Mouse (Mus musculus): ENCODE results near the gene Zfp988. TPM values are rescaled to one million over a fixed set of nuclear protein-coding genes. Genes with fewer than 3 reads are reported as not detected.
"Not testable (repeated sequence)": the region's sequence is repeated elsewhere in the genome, so short reads cannot be mapped to it uniquely, and the experiment has no call there.

The Zfp988 gene
- polyA plus RNA-seq, 1 experiment from 2014 or later: not detected

- not testable (repeated sequence) for H3K9ac ChIP-seq (replicated peaks); H3K27ac ChIP-seq (replicated peaks); H3K27me3 ChIP-seq; H3K4me1 ChIP-seq; H3K36me3 ChIP-seq; ATAC-seq (ENCODE audit: low FRiP score, low read depth); H3K4me2 ChIP-seq (replicated peaks); H3K4me3 ChIP-seq
- 69% methylated on average over 4 of the region's 4 CpGs for WGBS
- peaks cover 64% of the 10 kb centered on the region for H3K9me3 ChIP-seq
Measured at GRCm38 (mm10) chr4:147347300-147347699, 41.8 kb downstream of the Zfp988 start.

DNA sequence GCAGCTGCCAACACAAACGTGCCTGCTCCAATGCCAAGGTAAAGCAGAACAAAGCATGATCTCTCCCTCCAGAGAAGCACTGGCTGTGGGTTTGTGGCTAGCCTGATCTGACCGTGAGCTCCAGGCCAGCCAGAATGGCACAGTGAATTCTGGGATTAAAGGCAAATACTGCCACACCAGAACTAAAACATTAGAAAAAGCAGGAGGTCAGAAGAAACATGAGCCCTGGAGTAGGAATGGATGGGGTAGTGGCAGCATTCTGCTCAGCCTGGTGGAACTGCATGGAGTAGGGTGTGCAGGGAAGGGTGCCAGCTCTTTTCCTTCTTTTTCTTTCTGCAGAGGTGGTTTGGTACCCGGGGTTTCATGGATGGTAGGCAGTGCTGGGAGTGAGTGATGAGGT is 42.4 kb downstream of the Zfp988 start:
- peaks cover 63% of the 10 kb centered on the region for H3K9me3 ChIP-seq

DNA sequence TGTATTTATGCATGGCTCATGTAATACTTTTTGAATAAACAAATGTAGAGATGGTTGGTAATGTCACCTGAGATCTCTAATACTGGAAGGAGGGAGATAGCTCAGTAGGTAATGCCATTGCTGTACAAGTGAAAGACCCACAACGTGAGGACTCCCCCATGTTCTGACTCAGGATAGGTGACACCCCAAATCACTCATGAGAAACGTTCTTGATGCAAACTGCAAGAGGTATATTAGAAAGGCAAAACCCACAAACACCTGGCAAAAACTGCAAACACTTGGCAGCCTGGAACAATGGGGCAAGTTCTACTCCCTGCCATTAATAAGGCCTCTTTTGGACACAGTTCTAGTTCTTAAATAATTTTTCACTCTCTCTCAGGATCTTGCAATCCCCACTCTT is 42.9 kb downstream of the Zfp988 start:
- not testable (repeated sequence) for ATAC-seq (ENCODE audit: low FRiP score, low read depth); H3K27me3 ChIP-seq; H3K4me2 ChIP-seq (replicated peaks); H3K27ac ChIP-seq (replicated peaks); H3K9ac ChIP-seq (replicated peaks); H3K4me1 ChIP-seq; H3K4me3 ChIP-seq; H3K36me3 ChIP-seq
- WGBS: 82% methylated on average over 2 of the region's 2 CpGs
- H3K9me3 ChIP-seq: peaks cover 58% of the 10 kb centered on the region

More for the DNA sequence above, 42.4 kb downstream of the Zfp988 start:
- WGBS: 84% methylated on average over 2 of the region's 3 CpGs
- H3K27me3 ChIP-seq; ATAC-seq (ENCODE audit: low FRiP score, low read depth); H3K4me3 ChIP-seq; H3K4me1 ChIP-seq; H3K9ac ChIP-seq (replicated peaks); H3K36me3 ChIP-seq; H3K4me2 ChIP-seq (replicated peaks); H3K27ac ChIP-seq (replicated peaks): not testable (repeated sequence)

DNA sequence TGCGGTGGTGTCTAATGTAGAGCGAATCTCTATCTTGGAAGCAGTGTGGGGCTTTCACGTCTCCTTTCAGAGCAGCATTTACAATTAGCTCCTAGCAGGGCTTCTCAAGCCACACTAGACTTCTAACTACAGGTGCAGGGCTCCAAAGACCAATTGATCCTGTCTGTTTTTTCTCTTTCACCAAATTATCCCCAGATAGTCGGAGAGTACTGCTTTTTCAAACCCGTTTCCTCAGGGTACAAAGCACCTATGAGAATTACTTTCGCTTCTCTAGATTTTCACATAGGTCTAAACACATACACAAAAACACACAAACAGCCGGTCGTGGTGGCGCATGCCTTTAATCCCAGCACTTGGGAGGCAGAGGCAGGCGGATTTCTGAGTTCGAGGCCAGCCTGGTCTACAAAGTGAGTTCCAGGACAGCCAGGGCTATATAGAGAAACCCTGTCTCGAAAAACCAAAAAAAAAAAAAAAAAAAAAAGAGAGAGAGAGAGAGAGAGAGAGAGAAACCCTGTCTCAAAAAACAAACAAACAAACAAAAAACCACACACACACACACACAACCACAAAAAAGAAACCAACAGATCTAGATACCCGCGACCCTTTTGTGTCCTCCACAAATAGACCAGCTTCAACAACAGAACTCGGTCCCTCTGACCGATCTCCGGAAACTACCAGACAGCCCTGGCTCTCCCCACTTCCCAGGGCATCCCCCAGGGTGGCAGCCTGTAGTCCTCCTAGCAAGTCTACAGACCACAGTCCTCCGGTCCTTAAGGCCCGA is 43.6 kb downstream of the Zfp988 start:
- ATAC-seq (ENCODE audit: low FRiP score, low read depth): not testable (repeated sequence)
- WGBS: 90% methylated on average over 18 of the region's 19 CpGs

GRCm38 (mm10) chr4:147349687-147350415 is 44.4 kb downstream of the Zfp988 start:
- not testable (repeated sequence) for H3K4me2 ChIP-seq (replicated peaks); H3K27ac ChIP-seq (replicated peaks); ATAC-seq (ENCODE audit: low FRiP score, low read depth); H3K4me1 ChIP-seq; H3K36me3 ChIP-seq; H3K4me3 ChIP-seq; H3K27me3 ChIP-seq; H3K9ac ChIP-seq (replicated peaks)
- 84% methylated on average over 9 of the region's 9 CpGs for WGBS
- peaks cover 56% of the 10 kb centered on the region for H3K9me3 ChIP-seq

More for the DNA sequence above, 43.6 kb downstream of the Zfp988 start:
- peaks cover 52% of the 10 kb centered on the region for H3K9me3 ChIP-seq
- not testable (repeated sequence) for H3K4me3 ChIP-seq; H3K4me2 ChIP-seq (replicated peaks); H3K4me1 ChIP-seq; H3K36me3 ChIP-seq; H3K27ac ChIP-seq (replicated peaks); H3K27me3 ChIP-seq; H3K9ac ChIP-seq (replicated peaks)

DNA sequence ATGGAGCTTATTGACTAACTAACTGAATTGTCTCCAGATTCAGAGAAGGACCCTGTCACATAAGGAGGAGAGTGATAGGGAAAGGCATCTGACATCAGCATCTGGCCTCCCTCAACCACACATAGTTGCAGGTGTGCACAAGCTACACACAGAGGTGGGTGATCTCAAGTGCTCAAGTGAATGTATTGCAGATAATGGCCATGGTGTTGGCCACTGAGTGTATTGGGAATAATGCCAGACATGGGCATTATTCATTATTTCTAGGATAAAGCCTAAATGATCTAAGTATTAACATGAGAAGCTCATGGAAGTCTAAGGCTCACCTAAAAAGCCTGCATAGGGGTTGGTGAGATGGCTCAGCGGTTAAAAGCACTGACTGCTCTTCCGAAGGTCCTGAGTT is 45.1 kb downstream of the Zfp988 start:
- H3K4me1 ChIP-seq; H3K27ac ChIP-seq (replicated peaks); H3K4me2 ChIP-seq (replicated peaks); H3K9ac ChIP-seq (replicated peaks); H3K4me3 ChIP-seq; H3K27me3 ChIP-seq; H3K36me3 ChIP-seq: not testable (repeated sequence)
- ATAC-seq (ENCODE audit: low FRiP score, low read depth): peak; percentile 44; the same call in 1 of the 2 replicates
- H3K9me3 ChIP-seq: peaks cover 50% of the 10 kb centered on the region
- 87% methylated on average over 2 of the region's 2 CpGs for WGBS

DNA sequence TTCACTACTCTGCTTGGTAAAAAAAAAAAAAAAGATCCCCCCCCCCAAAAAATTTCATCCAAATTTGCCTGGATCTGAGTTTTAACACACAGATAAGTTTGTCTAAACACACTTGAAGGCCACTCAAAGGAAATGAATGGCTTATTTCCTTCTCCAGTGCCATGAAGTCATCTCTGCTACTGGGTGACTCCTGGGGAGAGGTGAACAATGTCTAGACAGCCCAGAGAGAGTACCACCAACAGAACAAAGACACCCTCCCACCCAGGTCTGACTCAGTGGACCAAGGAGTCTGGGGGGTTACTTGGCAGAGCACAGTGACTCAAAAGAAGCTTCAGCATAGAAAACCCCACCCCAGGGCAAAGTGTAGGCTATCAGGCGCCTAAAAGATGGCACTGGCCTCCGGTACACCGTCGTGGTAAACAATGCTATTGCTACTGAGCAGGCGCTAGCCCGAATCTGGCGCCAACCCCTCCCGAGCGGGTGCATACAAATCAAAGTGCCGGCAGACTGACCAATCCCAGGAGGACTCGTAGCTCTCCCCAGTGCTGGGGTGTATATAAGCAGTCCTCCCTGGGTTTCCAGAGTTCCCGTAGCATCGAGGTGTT is 46.0 kb downstream of the Zfp988 start:
- not testable (repeated sequence) for H3K27ac ChIP-seq (replicated peaks); H3K27me3 ChIP-seq; H3K9ac ChIP-seq (replicated peaks); H3K4me3 ChIP-seq; H3K36me3 ChIP-seq; H3K4me2 ChIP-seq (replicated peaks); H3K4me1 ChIP-seq; ATAC-seq (ENCODE audit: low FRiP score, low read depth)
- 86% methylated on average over 11 of the region's 13 CpGs for WGBS
- peaks cover 45% of the 10 kb centered on the region for H3K9me3 ChIP-seq

GRCm38 (mm10) chr4:147353626-147354025 is 48.2 kb downstream of the Zfp988 start:
- ATAC-seq (ENCODE audit: low FRiP score, low read depth); H3K4me1 ChIP-seq; H3K4me2 ChIP-seq (replicated peaks); H3K9ac ChIP-seq (replicated peaks); H3K36me3 ChIP-seq; H3K4me3 ChIP-seq; H3K27me3 ChIP-seq; H3K27ac ChIP-seq (replicated peaks): not testable (repeated sequence)
- 82% methylated on average over 4 of the region's 4 CpGs for WGBS
- H3K9me3 ChIP-seq: peaks cover 32% of the 10 kb centered on the region

- H3K27me3 ChIP-seq; H3K27ac ChIP-seq (replicated peaks); H3K9me3 ChIP-seq; H3K4me1 ChIP-seq; H3K9ac ChIP-seq (replicated peaks); ATAC-seq (ENCODE audit: low FRiP score, low read depth); H3K4me2 ChIP-seq (replicated peaks); H3K36me3 ChIP-seq; H3K4me3 ChIP-seq: not testable (repeated sequence)
- WGBS: no CpG with 5 or more reads among the region's 3 CpGs
Measured at GRCm38 (mm10) chr4:147356042-147356441, 50.6 kb downstream of the Zfp988 start.

DNA sequence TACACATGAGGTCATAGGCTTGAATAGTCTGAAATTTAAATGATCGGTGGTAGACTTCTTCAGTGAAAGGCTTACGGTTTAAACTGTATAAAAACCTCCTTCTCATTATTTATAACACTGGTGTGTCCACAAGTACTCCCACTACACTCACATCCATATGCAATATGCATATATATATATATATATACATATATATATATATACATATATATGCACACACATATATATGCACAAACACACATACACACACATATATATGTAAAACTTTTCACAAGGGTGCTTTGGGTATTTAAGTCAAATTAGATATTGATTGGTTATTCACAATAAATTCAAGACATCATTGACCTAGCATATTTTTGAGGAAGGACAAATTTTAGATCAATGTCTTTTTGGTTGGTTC is 51.7 kb downstream of the Zfp988 start:
- ATAC-seq (ENCODE audit: low FRiP score, low read depth); H3K9ac ChIP-seq (replicated peaks); H3K9me3 ChIP-seq; H3K4me2 ChIP-seq (replicated peaks); H3K4me3 ChIP-seq; H3K4me1 ChIP-seq; H3K27ac ChIP-seq (replicated peaks); H3K27me3 ChIP-seq; H3K36me3 ChIP-seq: not testable (repeated sequence)
- WGBS: no CpG with 5 or more reads among the region's 2 CpGs

GRCm38 (mm10) chr4:147361003-147361402 is 55.5 kb downstream of the Zfp988 start, which contains the start of gene Zfp978:
Gene Zfp978 (plus strand): TSS chr4:147361303.
- H3K27ac ChIP-seq (replicated peaks); H3K4me3 ChIP-seq; H3K27me3 ChIP-seq; H3K36me3 ChIP-seq; H3K9me3 ChIP-seq; H3K4me1 ChIP-seq; H3K9ac ChIP-seq (replicated peaks); ATAC-seq (ENCODE audit: low FRiP score, low read depth); H3K4me2 ChIP-seq (replicated peaks): not testable (repeated sequence)
- no CpG with 5 or more reads among the region's 6 CpGs for WGBS

DNA sequence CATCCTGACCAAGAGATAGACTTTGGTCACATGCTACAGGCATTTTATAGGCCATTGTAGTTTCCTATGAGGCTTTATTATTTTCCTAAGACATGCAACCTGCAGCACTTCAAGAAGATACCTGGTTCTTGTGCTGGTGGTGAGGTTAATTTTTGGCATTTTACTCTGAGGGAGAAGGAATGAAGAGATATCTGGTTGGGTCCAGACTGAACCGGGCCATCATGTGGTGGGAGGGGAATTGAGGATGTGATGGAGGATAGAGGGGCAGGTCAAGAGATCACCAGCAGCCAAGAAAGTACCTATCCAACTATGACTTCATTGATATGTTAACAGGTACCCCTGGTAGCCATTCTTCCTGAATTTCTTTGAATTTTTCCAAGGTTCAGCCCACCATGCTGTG is 56.4 kb downstream of the Zfp988 start:
- H3K4me1 ChIP-seq; H3K27ac ChIP-seq (replicated peaks); H3K27me3 ChIP-seq; H3K36me3 ChIP-seq; H3K4me3 ChIP-seq; H3K4me2 ChIP-seq (replicated peaks); H3K9me3 ChIP-seq; ATAC-seq (ENCODE audit: low FRiP score, low read depth); H3K9ac ChIP-seq (replicated peaks): not testable (repeated sequence)
- no CpG with 5 or more reads among the region's 1 CpGs for WGBS

Data from midbrain, embryonic 12.5 days (tissue).